Comparison of ENCODE assay signal across 22 mouse cellular contexts in genomic region chr19:43036381-43036780, GRCm38 (mm10).
"Had no signal": no experiment of that assay in that cellular context is flagged by ENCODE, and none has a peak within 500 bp of the region (broad histone marks: within the 10 kb centered on the region; RNA-seq: fewer than 3 reads in every experiment).

No protein-coding gene starts in this region.

- H3K4me1 ChIP-seq: lung, embryonic 15.5 days; neural tube, embryonic 12.5 days; neural tube, embryonic 15.5 days; stomach, embryonic 15.5 days had no signal

- H3K9me3 ChIP-seq: lung, embryonic 15.5 days; neural tube, embryonic 12.5 days; neural tube, embryonic 15.5 days; stomach, embryonic 15.5 days had no signal

- H3K27me3 ChIP-seq: lung, embryonic 15.5 days; neural tube, embryonic 12.5 days; neural tube, embryonic 15.5 days; stomach, embryonic 15.5 days had no signal

- H3K4me3 ChIP-seq: left cerebral cortex, adult 2 months; lung, embryonic 15.5 days; neural tube, embryonic 12.5 days; neural tube, embryonic 15.5 days; stomach, embryonic 15.5 days had no signal

- H3K27ac ChIP-seq: left cerebral cortex, adult 2 months; liver, embryonic 14.5 days; lung, embryonic 15.5 days; neural tube, embryonic 12.5 days; neural tube, embryonic 15.5 days; stomach, embryonic 15.5 days had no signal

- H3K9ac ChIP-seq: liver, embryonic 14.5 days; lung, embryonic 15.5 days; neural tube, embryonic 12.5 days; neural tube, embryonic 15.5 days; stomach, embryonic 15.5 days had no signal

- H3K36me3 ChIP-seq: lung, embryonic 15.5 days; neural tube, embryonic 12.5 days; neural tube, embryonic 15.5 days; stomach, embryonic 15.5 days had no signal

- H3K4me2 ChIP-seq: lung, embryonic 15.5 days; midbrain, embryonic 11.5 days; neural tube, embryonic 12.5 days; neural tube, embryonic 15.5 days; stomach, embryonic 15.5 days had no signal

- DNase-seq: kidney, adult 18-20 months; kidney, adult 9 months; kidney, postnatal 14 days; kidney, postnatal 4 days; layer of hippocampus, postnatal 36 days; lung, adult 18-20 months; lung, postnatal 10 days; lung, postnatal 36 days; midbrain, embryonic 14.5 days; retina, postnatal 1 day; right cerebral cortex, postnatal 25 days; spleen, adult 18-20 months; thymus, adult 18-20 months; thymus, postnatal 14 days; thymus, postnatal 4 days had no signal
